Mouse (Mus musculus) left cerebral cortex, postnatal 36 days (tissue): ENCODE results near the gene Slc13a4. TPM values are rescaled to one million over a fixed set of nuclear protein-coding genes. Genes with fewer than 3 reads are reported as not detected.

Experiments
- total RNA-seq, 2 experiments: library from RNA; stranded (reverse); gene quantifications; 2 replicates each; pipeline ENCODE4 v1.2.3; 2021

Slc13a4 gene
- total RNA-seq, 2 experiments from 2014 or later: 7.3 to 13.6 TPM

Other genes with a start within 250 kb of the Slc13a4 start
- 10 to 100 TPM; 36.2 to 43.0 TPM for gene Cnot4, start 174.4 kb downstream of the Slc13a4 start, total RNA-seq
- 10 to 100 TPM; 18.8 to 26.7 TPM for gene Nup205, start 130.7 kb downstream of the Slc13a4 start, total RNA-seq
- 1 to 10 TPM; 2.8 to 5.7 TPM for gene Fam180a, start 18.0 kb upstream of the Slc13a4 start, total RNA-seq
- gene Mtpn, start 231.8 kb upstream of the Slc13a4 start, total RNA-seq: 100 to 1,000 TPM; 276 to 317 TPM